Mouse (Mus musculus) hematopoietic stem cell, adult 5-6 weeks (primary cell): ENCODE measurements around the gene Acox3. TPM values are rescaled to one million over a fixed set of nuclear protein-coding genes. Genes with fewer than 3 reads are reported as not detected.

Experiments used
- ATAC-seq, 2 experiments: fragments of 125-278 bp in 1 of 2; replicated peaks in 1 of 2; 2 replicates each; pipeline ENCODE4 v1.8.0; 2016 to 2017; ENCODE audit warnings: inconsistent platforms in 2 of 2, mild to moderate bottlenecking in 2 of 2, moderate number of reproducible peaks in 2 of 2, low read depth in 1 of 2, moderate TSS enrichment in 1 of 2; ENCODE audit not compliant: low FRiP score in 2 of 2, poor library complexity in 2 of 2, severe bottlenecking in 2 of 2, insufficient read depth in 1 of 2, low TSS enrichment in 1 of 2
- total RNA-seq: library from RNA; stranded (forward); fragments of 172-1452, 232-1000 nt; gene quantifications from 2 replicates; pipeline ENCODE4 v1.2.3, GENCODE M21; 2017

Acox3 gene
- total RNA-seq, 1 experiment from 2014 or later: 16.3 TPM

- ATAC-seq: no peak
Measured at GRCm38 (mm10) chr5:35600233-35600632, 17.4 kb downstream of the Acox3 start.

DNA sequence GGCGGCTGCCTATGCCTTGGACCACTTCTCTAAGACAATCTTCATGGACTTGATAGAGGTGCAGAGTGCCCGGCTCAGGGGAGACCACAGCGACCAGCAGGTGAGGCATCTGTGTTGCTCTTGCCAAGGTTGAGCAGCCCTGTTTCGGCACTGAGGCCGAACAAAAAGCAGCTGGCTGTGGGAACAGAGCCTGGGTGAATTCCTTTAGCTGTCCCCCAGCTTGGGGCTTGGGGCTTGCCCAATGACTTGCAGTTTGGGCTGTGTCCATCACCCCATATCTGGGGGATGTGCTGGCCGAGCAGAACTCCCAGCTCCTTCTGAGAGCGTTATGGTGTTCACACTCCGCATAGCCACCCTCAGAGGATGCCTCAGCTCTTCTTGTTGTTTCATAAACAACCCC is 18.7 kb downstream of the Acox3 start:
- no peak for ATAC-seq

GRCm38 (mm10) chr5:35605355-35605754 is 22.5 kb downstream of the Acox3 start:
- no peak for ATAC-seq

DNA sequence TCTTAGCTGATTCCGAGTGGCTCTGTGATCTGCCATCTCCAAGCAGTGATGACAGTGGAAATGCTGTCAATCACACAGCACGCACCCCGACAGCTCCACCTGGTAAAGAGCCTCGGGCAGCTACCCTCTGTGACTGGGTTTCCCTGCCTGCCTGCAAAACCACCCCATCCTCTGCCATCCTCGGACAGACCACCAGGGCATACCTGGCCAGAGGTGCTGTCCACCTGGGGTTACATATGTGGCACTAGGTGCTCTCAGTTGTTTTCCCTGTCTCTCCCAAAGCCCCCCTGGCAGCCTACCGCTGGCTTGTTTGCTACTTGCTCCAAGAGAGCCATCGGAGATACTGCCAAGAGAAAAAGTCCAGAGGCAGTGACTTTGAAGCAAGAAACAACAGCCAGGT is 24.0 kb downstream of the Acox3 start:
- no peak for ATAC-seq

- no peak for ATAC-seq
Measured at GRCm38 (mm10) chr5:35607784-35608183, 24.9 kb downstream of the Acox3 start.

GRCm38 (mm10) chr5:35608559-35608958 is 25.7 kb downstream of the Acox3 start:
- no peak for ATAC-seq

- ATAC-seq: no peak
Measured at GRCm38 (mm10) chr5:35609381-35609780, 26.5 kb downstream of the Acox3 start.

- ATAC-seq: no peak
Measured at GRCm38 (mm10) chr5:35609971-35610370, 27.1 kb downstream of the Acox3 start.

DNA sequence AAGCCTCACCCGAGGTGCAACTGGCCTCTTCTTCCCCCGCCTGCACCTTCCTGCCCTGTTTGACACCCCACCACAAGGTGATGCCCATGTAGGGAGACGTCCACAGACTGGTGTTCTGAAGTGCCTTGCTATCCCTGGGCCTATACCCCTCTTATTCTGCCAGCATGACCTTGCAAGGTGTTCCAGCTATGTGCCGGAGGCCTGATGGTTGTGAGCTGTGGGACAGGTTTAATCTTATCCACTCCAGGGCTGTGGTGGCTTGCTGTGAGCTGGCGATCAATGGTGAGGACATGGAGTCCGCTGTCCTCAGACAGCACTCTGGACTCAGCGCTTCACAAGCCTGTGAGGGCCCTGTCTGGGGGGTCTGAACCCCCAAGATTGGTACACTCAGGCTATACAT is 27.5 kb downstream of the Acox3 start:
- ATAC-seq: no peak

- ATAC-seq: no peak
Measured at GRCm38 (mm10) chr5:35611170-35611569, 28.3 kb downstream of the Acox3 start.

DNA sequence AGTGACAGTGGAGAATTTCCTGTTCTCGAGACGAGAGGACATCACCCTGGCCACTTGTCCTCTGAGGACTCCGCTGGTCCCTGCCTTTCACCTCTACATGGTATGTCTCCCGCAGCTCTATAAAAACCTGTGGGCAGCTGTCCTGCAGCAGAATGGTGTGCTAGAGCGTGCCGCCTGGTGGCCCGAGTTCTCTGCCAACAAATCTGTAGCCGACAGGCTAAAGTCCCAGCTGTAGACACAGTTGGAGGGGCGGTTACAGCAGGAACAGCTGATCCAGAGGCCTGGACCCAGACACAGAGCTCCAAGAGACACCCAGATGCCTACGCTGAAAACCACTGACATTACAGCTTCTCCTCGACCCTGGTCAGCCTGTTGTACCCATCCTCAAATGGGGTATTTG is 29.1 kb downstream of the Acox3 start:
- no peak for ATAC-seq

DNA sequence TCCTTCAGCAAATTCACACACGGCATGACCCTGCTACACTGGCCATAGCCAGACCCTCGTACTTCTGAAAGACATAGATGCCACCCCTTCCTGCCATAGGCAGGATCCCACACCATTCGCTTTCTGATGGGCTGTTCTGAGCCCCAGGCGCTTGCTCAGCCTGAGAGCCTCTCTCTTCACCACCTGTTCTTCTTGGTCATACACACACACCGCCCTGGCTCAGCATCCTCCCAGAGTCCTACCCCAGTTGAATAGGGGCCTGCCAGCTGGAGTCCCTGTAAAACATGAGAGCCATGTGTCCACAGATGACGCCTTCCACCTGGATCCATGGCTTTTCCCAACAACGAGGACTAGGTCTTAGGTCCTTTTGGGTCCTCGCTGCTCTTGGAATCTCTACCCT is 29.9 kb downstream of the Acox3 start:
- no peak for ATAC-seq

- no peak for ATAC-seq
Measured at GRCm38 (mm10) chr5:35616943-35617342, 34.1 kb downstream of the Acox3 start.

DNA sequence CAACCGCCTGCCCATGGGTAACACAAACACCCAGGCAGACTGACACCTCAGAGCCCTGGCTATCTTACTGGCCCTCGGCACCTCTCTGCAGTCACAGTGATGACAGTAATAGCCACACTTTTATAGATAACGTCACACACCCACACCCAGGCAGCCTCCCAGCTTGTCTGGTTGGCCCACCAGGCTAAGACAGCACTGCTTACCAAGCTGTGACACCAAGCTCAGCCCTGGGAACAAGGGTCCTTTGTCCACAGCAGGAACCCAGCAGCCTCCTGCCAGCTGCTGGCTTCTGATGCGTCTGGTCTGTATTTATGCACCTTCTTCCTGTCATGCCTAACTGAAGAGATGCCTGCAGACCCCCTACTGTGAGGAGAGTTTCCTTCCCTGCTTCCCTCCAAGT is 38.3 kb downstream of the Acox3 start:
- no peak for ATAC-seq

- ATAC-seq: no peak
Measured at GRCm38 (mm10) chr5:35623831-35624230, 41.0 kb downstream of the Acox3 start.

GRCm38 (mm10) chr5:35624751-35625239 is 42.0 kb downstream of the Acox3 start:
- peak; percentile 58 to 62; a peak in 3 of 4 replicates for ATAC-seq

DNA sequence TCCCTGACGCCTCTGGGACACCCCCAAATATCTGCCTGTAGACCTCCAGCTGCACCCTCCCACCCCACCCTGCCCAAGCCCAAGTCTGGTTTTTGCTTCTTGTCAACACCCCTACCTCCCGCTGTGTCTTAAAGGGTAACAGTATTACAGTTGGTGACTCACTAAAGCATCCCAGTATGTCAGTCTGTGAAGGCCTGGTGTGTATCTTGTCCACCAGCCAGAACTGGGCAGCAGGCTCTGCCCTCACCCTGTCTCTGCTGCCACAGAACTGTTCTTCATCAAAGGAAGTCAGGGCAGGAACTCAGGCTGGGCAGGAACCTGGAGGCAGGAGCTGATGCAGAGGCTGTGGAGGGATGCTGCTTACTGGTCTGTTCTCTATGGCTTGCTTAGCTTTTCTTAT is 43.6 kb downstream of the Acox3 start:
- ATAC-seq: no peak

DNA sequence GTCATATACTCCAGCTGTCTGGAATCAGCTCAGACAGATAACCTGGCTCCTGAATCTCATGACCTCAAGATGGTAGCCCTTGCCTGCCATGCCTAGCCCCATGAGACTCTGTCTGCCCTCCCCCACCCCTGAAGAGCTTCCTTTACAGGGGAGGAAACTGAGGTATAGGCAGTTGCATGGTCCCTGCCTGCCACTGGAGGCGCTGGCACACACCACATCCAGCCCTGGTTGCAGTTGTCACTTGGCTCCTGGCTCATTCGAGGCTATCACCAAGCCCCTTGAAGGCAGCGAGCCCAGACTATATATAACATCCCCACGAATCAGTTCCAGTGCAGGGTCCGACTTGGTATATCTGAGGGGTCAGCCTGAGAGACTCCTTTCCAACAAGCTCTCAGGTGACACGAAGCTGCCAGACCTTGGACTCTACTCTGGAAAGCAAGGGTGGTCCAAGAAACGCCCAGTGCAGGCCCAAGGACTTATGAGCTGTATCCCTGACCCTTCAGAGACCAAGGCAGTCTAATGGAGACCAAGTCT is 44.5 kb downstream of the Acox3 start:
- no peak for ATAC-seq

GRCm38 (mm10) chr5:35628685-35629084 is 45.8 kb downstream of the Acox3 start:
- no peak for ATAC-seq

DNA sequence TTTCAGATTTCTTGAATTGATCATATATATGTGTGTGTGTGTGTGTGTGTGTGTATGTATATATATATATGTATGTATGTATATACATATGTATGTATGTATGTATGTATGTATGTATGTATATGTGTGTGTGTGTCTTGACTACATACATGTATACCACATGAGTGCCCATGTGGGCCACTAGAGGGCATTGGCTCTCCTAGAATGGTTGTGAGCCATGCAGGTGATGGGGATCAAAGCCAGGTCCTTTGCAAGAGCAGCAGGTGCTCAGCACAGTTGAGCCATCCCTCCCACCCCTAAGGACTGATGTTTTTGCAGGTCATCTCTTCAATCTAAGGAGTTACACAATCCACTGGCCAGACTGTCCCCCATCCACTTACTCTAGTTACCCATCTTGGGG is 46.5 kb downstream of the Acox3 start:
- no peak for ATAC-seq
